Mouse (Mus musculus): Measurements from ENCODE around the gene Myef2. TPM values are rescaled to one million over a fixed set of nuclear protein-coding genes. Genes with fewer than 3 reads are reported as not detected.
"Not testable (repeated sequence)": the region's sequence is repeated elsewhere in the genome, so short reads cannot be mapped to it uniquely, and the experiment has no call there.

Myef2 gene
- polyA plus RNA-seq, 1 experiment from 2014 or later = 164 TPM

DNA sequence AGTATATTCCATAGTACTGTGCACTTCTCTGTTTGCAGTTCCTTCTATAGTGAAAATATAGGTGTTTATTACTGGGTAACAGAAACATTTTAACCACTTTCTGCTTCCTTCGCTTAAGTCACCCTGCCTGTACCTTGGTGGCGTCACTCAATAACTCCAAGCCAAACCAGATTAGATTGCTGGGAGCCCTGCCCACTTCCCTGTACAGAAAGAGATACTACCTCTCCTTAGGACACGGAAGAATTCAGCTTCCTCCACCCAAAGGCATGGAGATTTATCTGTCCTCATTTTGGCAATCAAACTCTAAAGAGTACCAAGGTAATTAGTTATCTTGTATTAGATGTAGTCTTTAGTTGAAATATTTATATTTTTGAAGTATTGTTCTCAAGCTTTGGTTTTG lies 3.3 kb upstream of the Myef2 start:
- Histone ChIP-seq H3K27me3 (replicated peaks; ENCODE audit: control insufficient read depth, insufficient read depth, low read length) (no peaks in the 10 kb centered on the region), H3K4me1 (ENCODE audit: control insufficient read depth, insufficient read depth, low read depth, low read length) (peaks cover 4% of the 10 kb centered on the region), H3K4me3 (ENCODE audit: low read length) (no peak overlapping the region), H3K9me3 (ENCODE audit: control insufficient read depth, low read length) (no peaks in the 10 kb centered on the region), H3K36me3 (ENCODE audit: control insufficient read depth, insufficient read depth, low read length) (no peaks in the 10 kb centered on the region), H3K27ac (ENCODE audit: low read depth, low read length) (no peak overlapping the region), H3K4me2 (ENCODE audit: low read length) (no peak overlapping the region), H3K9ac (ENCODE audit: low read depth, low read length) (no peak overlapping the region)
- no peak for ATAC-seq
- WGBS = 81% methylated on average over 3 of the region's 3 CpGs

DNA sequence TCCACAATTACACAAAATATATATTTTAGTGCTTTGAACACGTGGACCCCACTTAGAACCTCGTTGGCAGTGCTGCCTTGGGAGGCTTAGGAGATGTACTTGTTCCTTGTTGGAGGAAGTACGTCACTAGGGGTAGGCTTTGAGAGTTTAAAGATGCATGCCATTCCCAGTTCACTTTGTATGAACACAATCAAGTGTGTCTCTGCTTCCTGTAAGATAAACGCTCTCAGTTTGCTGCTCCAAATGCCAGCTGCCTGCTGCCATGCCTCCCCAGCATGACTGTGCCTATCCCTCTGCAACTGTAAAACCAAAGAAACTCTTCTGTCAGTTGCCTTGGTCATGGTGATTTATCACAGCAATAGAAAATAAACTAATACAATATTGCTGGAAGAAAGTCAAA lies 2.4 kb upstream of the Myef2 start:
- no peak overlapping the region for H3K4me2 ChIP-seq (ENCODE audit: low read length)
- no peaks in the 10 kb centered on the region for H3K36me3 ChIP-seq (ENCODE audit: control insufficient read depth, insufficient read depth, low read length)
- no peaks in the 10 kb centered on the region for H3K9me3 ChIP-seq (ENCODE audit: control insufficient read depth, low read length)
- WGBS = 31% methylated on average over 4 of the region's 4 CpGs
- no peak overlapping the region for H3K9ac ChIP-seq (ENCODE audit: low read depth, low read length)
- H3K4me1 ChIP-seq (ENCODE audit: control insufficient read depth, insufficient read depth, low read depth, low read length) = peaks cover 12% of the 10 kb centered on the region
- no peak for ATAC-seq
- no peak overlapping the region for H3K4me3 ChIP-seq (ENCODE audit: low read length)
- H3K27me3 ChIP-seq (replicated peaks; ENCODE audit: control insufficient read depth, insufficient read depth, low read length) = no peaks in the 10 kb centered on the region
- no peak overlapping the region for H3K27ac ChIP-seq (ENCODE audit: low read depth, low read length)

DNA sequence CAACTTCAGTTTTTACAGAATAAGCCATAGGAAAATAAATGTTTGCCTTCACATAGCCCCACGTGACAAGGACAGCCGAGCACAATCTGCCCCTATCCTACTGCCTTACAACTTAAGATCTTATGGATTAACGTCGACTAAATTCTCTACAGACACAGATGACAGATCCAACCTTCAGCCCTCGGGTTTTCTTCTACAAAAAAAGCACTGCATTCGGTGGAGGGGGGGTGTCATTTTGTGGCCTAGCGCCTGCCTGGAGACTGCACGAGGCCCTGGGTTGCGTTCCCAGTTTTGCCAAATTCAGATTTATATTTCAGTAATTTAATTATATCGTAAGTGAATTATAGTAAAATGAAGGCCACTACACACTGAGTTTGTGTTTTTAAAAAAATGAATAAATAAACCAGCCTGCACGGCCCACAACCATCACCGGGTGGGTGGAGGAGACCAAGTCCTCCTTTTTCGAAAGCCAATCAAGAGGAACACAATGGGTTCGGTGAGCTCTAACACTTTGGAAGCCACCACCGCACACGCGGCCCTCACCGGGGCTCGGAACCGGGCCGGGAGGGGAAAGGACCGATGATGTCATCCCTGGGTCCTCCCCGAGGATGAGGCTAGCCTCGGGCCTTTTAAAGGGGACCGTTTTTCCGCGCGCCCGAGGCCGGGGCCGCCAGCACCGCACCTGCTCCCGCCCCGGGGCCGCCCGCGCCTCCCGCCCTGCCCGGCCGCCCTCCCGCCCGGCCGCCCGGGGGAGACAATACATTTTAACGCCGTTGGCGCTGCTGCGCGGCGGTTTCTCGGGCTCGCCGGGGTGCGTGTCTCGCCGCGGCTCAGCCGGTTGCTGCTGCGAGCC lies 611 bp downstream of the Myef2 start:
- peak overlapping the region; percentile 73 for H3K4me2 ChIP-seq (ENCODE audit: low read length)
- H3K4me1 ChIP-seq (ENCODE audit: control insufficient read depth, insufficient read depth, low read depth, low read length) = peaks cover 20% of the 10 kb centered on the region
- peak overlapping the region; percentile 89 for H3K9ac ChIP-seq (ENCODE audit: low read depth, low read length)
- H3K27ac ChIP-seq (ENCODE audit: low read depth, low read length) = peak overlapping the region; percentile 95
- under 1% methylated on average over 43 of the region's 59 CpGs for WGBS
- H3K27me3 ChIP-seq (replicated peaks; ENCODE audit: control insufficient read depth, insufficient read depth, low read length) = no peaks in the 10 kb centered on the region
- H3K9me3 ChIP-seq (ENCODE audit: control insufficient read depth, low read length) = no peaks in the 10 kb centered on the region
- peak overlapping the region; percentile 70 for H3K4me3 ChIP-seq (ENCODE audit: low read length)
- ATAC-seq = peak; percentile 76
- no peaks in the 10 kb centered on the region for H3K36me3 ChIP-seq (ENCODE audit: control insufficient read depth, insufficient read depth, low read length)

DNA sequence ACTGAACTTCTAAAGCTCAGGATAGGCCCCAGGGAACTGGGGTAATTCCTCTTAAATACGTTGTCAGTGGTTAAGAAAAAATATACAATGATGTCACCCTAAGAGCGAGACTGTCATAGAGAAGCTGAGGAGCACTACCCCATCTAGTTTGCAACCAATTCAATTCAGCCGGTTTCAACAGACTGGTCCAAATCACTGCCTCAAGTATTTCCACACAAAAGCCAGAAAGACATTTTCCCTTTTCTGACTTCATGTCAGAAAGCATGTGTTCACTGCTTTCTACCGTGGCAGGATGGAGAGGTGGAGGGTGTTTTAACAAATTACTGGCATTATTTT lies 1.2 kb downstream of the Myef2 start:
- 5% methylated on average over 4 of the region's 4 CpGs for WGBS
- H3K4me3 ChIP-seq (ENCODE audit: low read length) = peak overlapping the region; percentile 70
- H3K27me3 ChIP-seq (replicated peaks; ENCODE audit: control insufficient read depth, insufficient read depth, low read length) = no peaks in the 10 kb centered on the region
- ATAC-seq = peak; percentile 10; the same call in 1 of the 2 replicates
- H3K4me1 ChIP-seq (ENCODE audit: control insufficient read depth, insufficient read depth, low read depth, low read length) = peaks cover 20% of the 10 kb centered on the region
- H3K36me3 ChIP-seq (ENCODE audit: control insufficient read depth, insufficient read depth, low read length) = no peaks in the 10 kb centered on the region
- H3K4me2 ChIP-seq (ENCODE audit: low read length) = peak overlapping the region; percentile 73
- no peaks in the 10 kb centered on the region for H3K9me3 ChIP-seq (ENCODE audit: control insufficient read depth, low read length)
- peak overlapping the region; percentile 95 for H3K27ac ChIP-seq (ENCODE audit: low read depth, low read length)
- H3K9ac ChIP-seq (ENCODE audit: low read depth, low read length) = peak overlapping the region; percentile 89

DNA sequence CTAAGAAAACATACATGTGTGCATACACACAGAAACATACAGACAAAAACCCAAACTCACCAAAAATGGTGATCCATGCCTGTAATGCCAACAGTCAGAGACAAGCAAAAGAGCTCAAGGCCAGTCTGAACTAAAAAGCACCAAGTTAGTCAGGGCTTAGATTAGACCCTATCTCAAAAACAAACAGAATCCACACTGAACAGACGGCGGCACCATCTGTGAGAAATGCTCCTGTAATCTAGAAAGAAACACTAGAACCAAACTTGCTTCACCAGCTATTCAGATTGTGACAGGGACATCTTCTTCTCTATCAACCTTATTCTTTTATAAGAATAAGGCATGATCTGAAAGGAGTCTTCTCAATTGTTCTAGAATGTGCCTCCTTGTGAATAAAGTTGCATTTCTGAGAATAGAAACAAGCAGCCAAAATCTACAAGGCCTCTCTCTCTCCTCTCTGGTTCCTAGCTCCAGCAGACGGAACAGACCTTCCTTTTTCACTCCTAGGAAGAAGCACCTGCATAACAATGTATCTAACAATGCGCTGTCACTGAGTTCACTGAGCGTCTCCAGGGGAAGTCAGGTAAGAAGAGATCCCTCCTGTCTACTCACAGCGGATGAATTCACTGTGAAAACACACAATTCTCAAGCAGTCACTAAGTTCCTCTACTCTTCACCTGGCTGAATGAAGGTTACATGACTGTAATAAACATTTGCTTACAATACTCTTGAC lies 3.9 kb downstream of the Myef2 start:
- H3K4me2 ChIP-seq (ENCODE audit: low read length) = no peak overlapping the region; the same call in 1 of the 2 replicates
- WGBS = 64% methylated on average over 6 of the region's 6 CpGs
- H3K4me3 ChIP-seq (ENCODE audit: low read length) = no peak overlapping the region

DNA sequence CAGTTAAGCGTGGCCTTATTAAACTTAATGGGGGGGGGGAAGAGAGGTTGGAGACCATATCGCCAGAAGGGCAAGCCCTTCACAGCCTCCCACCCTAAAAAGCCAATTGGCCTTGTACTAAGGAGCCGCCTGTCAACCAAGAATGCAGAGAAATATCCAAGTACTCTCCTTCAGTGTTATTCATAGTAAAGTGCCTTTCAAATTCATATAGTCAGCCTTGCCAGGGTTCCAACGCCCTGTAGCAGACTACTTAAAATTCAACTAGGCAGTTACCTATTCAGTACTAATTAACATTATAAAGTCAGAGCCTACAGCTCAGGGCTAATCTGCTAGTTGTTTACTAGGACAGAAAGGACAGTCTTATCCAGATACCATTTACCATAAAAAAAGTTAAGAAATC lies 16.9 kb downstream of the Myef2 start:
- not testable (repeated sequence) for ATAC-seq; H3K27me3 ChIP-seq (replicated peaks; ENCODE audit: control insufficient read depth, insufficient read depth, low read length); H3K4me3 ChIP-seq (ENCODE audit: low read length); H3K9ac ChIP-seq (ENCODE audit: low read depth, low read length); H3K27ac ChIP-seq (ENCODE audit: low read depth, low read length); H3K4me2 ChIP-seq (ENCODE audit: low read length); H3K9me3 ChIP-seq (ENCODE audit: control insufficient read depth, low read length); H3K4me1 ChIP-seq (ENCODE audit: control insufficient read depth, insufficient read depth, low read depth, low read length)
- 90% methylated on average over 4 of the region's 4 CpGs for WGBS
- H3K36me3 ChIP-seq (ENCODE audit: control insufficient read depth, insufficient read depth, low read length) = peaks cover 12% of the 10 kb centered on the region

More for the DNA sequence above, 3.9 kb downstream of the Myef2 start:
- H3K27ac ChIP-seq (ENCODE audit: low read depth, low read length) = no peak overlapping the region
- no peaks in the 10 kb centered on the region for H3K9me3 ChIP-seq (ENCODE audit: control insufficient read depth, low read length)
- no peak overlapping the region for H3K9ac ChIP-seq (ENCODE audit: low read depth, low read length)
- ATAC-seq = no peak
- no peaks in the 10 kb centered on the region for H3K27me3 ChIP-seq (replicated peaks; ENCODE audit: control insufficient read depth, insufficient read depth, low read length)
- H3K36me3 ChIP-seq (ENCODE audit: control insufficient read depth, insufficient read depth, low read length) = peaks cover 3% of the 10 kb centered on the region; the same call in 1 of the 2 replicates
- peaks cover 20% of the 10 kb centered on the region for H3K4me1 ChIP-seq (ENCODE audit: control insufficient read depth, insufficient read depth, low read depth, low read length)

DNA sequence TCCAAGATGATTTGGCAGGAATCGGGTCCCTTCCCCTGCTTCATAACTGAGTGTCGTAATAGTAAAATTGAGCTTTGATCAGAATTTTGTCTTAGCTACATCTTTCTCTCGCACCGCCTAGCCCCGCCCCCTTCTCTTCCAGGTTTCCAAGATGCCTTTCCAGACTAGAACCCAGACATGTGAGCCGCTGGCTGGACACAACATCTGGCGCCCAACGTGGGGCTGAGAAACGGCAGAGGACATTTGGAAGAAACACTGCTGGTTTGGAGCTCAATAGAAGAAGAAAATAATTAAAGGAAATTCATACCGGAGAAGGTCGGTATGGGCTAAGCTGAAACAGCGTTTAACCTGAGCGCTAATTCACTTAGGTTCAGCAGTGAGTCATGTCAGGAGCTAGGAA lies 19.0 kb downstream of the Myef2 start:
- not testable (repeated sequence) for H3K9me3 ChIP-seq (ENCODE audit: control insufficient read depth, low read length); H3K4me2 ChIP-seq (ENCODE audit: low read length); ATAC-seq; H3K4me3 ChIP-seq (ENCODE audit: low read length); H3K4me1 ChIP-seq (ENCODE audit: control insufficient read depth, insufficient read depth, low read depth, low read length); H3K27ac ChIP-seq (ENCODE audit: low read depth, low read length); H3K9ac ChIP-seq (ENCODE audit: low read depth, low read length); H3K27me3 ChIP-seq (replicated peaks; ENCODE audit: control insufficient read depth, insufficient read depth, low read length)
- 97% methylated on average over 13 of the region's 13 CpGs for WGBS
- peaks cover 12% of the 10 kb centered on the region for H3K36me3 ChIP-seq (ENCODE audit: control insufficient read depth, insufficient read depth, low read length)

DNA sequence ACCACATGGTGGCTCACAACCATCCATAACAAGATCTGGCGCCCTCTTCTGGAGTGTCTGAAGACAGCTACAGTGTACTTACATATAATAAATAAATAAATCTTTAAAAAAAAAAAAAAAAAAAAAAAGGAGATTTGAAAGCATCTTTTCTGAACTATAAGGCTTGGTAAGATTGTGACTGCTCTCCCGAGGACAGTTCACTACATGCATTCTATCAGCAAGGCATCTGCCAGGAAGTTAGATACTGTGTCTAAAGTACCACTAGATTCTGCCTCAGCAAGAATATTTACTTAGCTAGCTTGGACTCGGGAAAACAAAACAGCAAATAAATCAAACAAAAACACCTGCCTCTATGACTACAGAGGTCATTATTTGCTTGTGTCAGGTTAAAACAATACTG lies 31.3 kb downstream of the Myef2 start:
- H3K9me3 ChIP-seq (ENCODE audit: control insufficient read depth, low read length) = not testable (repeated sequence)
- WGBS = 76% methylated on average over 3 of the region's 3 CpGs
- peaks cover 28% of the 10 kb centered on the region for H3K36me3 ChIP-seq (ENCODE audit: control insufficient read depth, insufficient read depth, low read length)

DNA sequence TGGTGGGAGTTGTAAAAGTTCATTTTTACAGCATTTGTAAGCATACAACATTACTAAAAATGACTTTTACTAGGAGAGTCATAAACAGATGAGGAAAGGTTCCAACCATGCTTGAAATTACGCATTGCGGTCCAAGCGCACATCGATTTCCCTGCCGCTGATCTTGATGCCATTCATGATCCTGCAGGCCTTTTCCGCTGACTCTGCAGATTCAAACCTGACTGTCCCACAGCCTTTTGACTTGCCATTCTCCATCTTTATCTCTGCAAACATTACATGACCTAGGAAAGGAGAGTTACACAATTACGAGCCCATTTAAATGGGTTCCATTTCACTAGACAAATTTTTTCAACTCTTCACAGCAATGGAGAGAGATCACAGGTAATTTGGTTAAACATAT lies 34.7 kb downstream of the Myef2 start:
- Histone ChIP-seq H3K4me2 (ENCODE audit: low read length) (no peak overlapping the region), H3K27me3 (replicated peaks; ENCODE audit: control insufficient read depth, insufficient read depth, low read length) (no peaks in the 10 kb centered on the region), H3K9ac (ENCODE audit: low read depth, low read length) (no peak overlapping the region), H3K36me3 (ENCODE audit: control insufficient read depth, insufficient read depth, low read length) (peaks cover 13% of the 10 kb centered on the region), H3K4me3 (ENCODE audit: low read length) (no peak overlapping the region), H3K27ac (ENCODE audit: low read depth, low read length) (no peak overlapping the region), H3K9me3 (ENCODE audit: control insufficient read depth, low read length) (no peaks in the 10 kb centered on the region), H3K4me1 (ENCODE audit: control insufficient read depth, insufficient read depth, low read depth, low read length) (no peaks in the 10 kb centered on the region; the same call in 1 of the 2 replicates)
- 92% methylated on average over 7 of the region's 7 CpGs for WGBS
- ATAC-seq = no peak

More for the DNA sequence above, 31.3 kb downstream of the Myef2 start:
- H3K27me3 ChIP-seq (replicated peaks; ENCODE audit: control insufficient read depth, insufficient read depth, low read length); H3K9ac ChIP-seq (ENCODE audit: low read depth, low read length); ATAC-seq; H3K4me3 ChIP-seq (ENCODE audit: low read length); H3K4me1 ChIP-seq (ENCODE audit: control insufficient read depth, insufficient read depth, low read depth, low read length); H3K4me2 ChIP-seq (ENCODE audit: low read length); H3K27ac ChIP-seq (ENCODE audit: low read depth, low read length): not testable (repeated sequence)
